Mouse (Mus musculus) cerebellum, postnatal 4 days (tissue): ENCODE measurements around the gene Dagla.

Experiments used
- DNase-seq, 2 experiments: peaks; one replicate each; pipeline ENCODE4 v3.0.0; 2022; ENCODE audit warnings: low spot score in 2 of 2, mixed read lengths in 1 of 2

Dagla gene

DNA sequence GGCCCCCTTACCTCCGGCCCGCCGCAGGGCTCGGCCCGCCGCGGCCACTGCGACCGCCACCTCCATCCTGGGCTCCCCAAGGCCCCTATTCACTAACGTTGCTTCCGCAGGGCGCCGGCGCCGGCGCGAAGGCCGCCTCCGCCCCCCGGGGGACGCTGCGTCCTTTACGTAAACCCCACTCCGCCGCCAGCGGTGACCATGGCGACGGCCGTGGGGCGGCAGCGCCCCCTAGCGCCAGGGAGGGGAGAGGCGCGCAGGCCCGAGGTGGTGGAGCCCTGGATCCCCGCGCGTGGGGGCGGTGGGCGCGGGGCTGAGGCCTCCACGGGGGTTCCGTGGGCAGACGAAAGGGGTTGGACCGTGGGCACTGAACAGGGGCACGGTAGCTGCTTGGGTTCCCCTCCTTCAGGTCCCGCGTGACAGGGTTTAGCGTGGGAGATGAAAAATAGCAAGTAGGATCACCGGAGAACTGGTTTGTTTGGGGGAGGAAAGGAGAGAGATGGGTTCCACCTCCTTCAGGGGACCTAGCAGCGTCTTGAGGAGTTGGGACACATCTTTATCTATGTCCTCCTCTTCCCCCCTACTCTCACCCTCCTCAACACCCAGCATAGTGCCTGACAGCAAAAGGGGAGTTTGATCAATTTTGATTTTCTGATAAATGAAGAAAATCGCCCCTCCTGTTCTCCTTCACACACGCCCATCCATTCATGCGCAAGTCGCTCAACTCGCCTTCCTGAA, at the start of gene Dagla:
TSS of gene Dagla (minus strand) at position 68 of the 735 bp plus-strand sequence.
- peak; percentile 80 to 89 for DNase-seq

DNA sequence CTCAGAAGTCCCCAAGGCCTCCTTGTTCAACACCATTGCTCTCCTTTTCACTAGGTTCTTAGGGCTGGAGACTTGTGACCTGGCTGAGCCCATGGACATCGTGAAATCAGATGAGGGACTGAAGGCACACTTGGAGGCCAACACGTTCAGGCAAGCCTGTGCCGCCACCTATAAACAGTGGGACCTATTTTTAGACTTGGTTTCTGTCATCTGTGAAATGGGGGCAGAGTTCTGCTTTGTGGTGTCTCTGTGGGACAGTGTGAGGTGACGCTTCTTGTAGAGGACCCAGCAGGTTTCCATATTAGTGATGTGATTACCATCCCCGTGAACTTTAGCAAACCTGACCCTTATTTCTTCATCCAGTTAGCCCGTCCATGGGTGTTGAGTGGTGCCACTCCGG, 47.5 kb upstream of the Dagla start:
- no peak for DNase-seq

DNA sequence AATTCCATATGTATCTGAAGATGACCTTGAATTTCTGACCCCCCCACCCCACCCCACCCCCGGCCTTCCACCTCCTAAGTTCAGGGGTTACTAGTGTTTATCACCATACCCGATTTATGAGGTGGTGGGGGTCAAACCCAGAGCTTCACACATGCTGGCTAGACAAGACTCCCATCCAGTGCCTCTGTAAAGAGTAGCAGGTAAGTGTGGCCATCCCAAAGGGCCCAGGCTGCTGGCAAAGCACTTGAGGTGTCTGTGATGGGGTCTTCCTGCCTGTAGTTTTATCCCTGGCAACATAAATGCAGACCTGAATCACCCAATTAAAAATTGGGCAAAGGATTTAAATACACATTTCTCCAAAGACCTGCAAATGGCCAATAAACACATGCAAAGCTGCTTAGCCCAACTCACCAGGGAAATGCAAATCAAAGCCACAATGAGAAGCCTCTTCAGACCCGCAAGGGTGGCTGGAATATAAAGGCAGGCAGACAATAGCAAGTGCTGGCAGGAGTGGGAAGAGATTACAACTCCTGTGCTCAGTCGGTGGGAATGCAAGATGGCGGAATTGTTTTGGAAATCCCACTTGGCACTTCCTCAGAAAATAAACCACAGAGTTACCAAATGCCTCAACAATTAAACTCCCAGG, 43.1 kb upstream of the Dagla start:
- DNase-seq = no peak

DNA sequence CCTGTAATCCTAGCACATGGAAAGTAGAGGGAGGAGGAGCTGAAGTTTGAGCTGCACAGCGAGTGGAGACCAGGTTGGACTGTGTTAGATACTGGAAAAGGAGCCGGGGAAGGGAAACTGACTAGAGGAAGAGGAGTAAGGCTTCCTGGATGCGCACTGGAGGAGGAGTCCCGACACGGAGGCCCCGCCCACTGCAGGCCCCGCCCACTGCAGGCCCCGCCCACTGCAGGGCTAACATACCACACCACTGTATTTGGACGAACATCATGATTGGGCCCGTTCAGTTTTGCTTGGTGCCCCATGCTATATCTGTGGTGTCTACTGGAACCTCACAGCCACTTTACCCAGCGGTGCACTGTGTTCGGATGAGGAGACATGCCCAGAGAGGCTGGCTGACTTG, 41.0 kb upstream of the Dagla start:
- no peak for DNase-seq

GRCm38 (mm10) chr19:10343866-10344265, 39.2 kb upstream of the Dagla start:
- DNase-seq = no peak

GRCm38 (mm10) chr19:10341817-10342439, 37.3 kb upstream of the Dagla start:
- peak; percentile 64 to 73 for DNase-seq

GRCm38 (mm10) chr19:10341152-10341551, 36.5 kb upstream of the Dagla start:
- DNase-seq = peak; percentile 54 to 77

DNA sequence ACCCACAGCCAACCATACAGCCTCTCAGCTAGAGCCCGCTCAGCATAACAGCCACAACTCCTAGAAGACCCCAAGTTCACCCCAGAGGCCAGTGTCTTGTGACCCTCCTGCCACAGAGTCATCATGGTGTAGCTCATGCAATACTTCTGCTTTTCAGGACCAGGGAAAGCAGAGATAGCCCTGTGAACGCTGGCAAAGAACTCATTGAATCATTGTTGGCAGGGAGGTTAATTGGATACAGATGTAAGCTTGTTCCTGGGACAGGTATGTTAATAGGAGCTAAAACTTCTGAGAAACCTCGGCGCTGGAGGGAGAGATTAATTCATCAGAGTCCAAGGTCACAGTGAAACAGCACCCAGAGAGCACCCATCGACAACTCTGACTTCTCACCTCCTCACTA, 36.0 kb upstream of the Dagla start:
- DNase-seq = no peak

GRCm38 (mm10) chr19:10339271-10339670, 34.6 kb upstream of the Dagla start:
- no peak for DNase-seq

GRCm38 (mm10) chr19:10338724-10339123, 34.0 kb upstream of the Dagla start:
- DNase-seq = no peak

DNA sequence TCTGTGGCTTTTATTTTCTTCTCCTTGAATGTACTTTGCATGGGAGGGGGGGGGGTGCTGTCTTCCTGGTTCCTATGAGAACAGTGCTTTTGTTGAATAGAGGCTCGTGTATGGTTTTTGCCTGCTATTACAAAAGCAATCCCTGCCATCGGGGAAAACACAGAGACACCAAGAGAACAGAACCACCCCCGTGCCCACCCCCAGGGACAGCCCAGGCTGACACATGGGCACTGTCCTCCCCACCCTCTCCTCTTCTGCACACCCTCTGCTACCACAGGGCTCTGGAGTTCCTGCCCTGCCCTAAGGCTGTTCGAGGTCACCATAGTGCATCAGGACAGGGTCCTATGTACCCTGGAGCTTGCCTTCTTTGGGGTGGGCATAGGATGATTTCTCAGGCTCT, 29.8 kb upstream of the Dagla start:
- no peak for DNase-seq

GRCm38 (mm10) chr19:10333545-10334252, 29.0 kb upstream of the Dagla start:
- DNase-seq = peak; percentile 60 to 82

DNA sequence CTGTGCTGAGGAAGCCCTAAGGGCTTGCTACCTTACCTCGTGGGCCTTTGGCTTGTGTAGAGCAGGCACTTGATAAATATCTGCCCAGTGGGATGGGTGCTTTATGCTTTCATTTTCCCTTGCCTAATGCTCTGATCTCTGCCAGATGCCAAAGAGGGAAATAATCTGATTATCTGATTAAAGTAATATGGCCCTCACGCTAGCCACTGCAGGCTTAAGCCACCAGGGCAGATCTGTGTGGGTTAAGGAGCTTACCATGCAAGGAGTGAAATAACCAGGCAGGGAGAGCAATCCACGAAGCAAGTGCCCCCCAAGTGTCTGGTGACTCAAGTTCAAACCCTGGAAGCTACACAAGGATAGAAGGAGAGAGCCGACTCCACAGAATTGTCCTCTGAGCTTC, 27.0 kb upstream of the Dagla start:
- no peak for DNase-seq

DNA sequence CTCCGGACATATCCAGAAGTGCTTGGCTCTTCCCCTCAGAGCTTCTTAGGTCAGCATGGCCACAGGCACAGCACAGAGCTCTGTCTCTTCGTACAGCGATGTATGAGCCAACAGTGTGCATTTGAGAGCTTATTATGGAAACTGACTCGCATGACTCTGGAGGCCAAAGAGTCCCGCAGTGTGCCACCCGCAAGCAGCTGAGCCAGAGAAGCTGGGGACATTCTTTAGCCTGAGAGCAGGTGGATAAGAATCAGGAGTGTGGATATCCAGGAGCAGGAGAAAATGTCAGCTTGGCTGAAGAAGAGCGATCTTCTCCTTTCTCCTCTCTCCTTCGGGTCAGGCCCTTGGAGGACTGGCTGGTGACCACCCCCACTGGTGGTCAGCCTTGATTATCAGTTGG, 24.4 kb upstream of the Dagla start:
- no peak for DNase-seq

- DNase-seq = no peak
Observed at GRCm38 (mm10) chr19:10326609-10327008, 21.9 kb upstream of the Dagla start.

DNA sequence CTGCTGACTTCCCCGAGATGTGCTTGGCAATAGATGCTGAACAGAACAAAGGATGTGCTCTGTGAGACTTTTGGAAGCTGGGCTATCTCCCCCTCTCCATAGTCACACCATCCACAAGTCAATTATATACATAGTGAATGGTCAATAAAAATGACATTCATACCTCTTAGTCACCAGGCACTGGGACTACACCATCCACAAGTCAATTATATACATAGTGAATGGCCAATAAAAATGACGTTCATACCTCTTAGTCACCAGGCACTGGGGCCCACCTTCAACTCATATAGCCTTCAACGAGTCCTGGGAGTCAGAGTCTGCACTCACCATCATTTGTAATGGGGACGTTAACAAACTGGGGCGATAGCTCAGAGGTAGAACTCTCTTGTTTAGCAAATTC, 19.2 kb upstream of the Dagla start:
- no peak for DNase-seq

- DNase-seq = no peak
Observed at GRCm38 (mm10) chr19:10323362-10323837, 18.7 kb upstream of the Dagla start.

DNA sequence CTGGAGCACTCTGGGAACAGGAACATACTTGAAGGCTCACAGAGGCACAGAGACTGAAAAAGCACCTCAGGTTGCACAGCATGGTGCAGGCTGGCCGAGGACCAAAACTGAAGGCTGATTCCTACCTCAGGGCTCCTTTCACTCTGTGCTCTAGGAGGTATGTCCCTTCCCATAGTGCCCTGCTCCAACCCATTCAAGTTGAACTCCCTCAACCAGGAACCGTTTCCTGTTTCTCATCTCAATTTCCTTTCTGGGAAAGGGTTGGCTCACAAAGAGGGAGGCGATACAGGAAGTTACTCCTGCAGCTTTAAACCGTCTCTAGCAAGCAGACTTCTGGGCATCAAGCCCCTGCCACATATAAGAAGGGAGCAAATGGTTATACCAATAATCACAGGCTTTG, 13.1 kb upstream of the Dagla start:
- no peak for DNase-seq

GRCm38 (mm10) chr19:10317358-10317757, 12.7 kb upstream of the Dagla start:
- no peak for DNase-seq

DNA sequence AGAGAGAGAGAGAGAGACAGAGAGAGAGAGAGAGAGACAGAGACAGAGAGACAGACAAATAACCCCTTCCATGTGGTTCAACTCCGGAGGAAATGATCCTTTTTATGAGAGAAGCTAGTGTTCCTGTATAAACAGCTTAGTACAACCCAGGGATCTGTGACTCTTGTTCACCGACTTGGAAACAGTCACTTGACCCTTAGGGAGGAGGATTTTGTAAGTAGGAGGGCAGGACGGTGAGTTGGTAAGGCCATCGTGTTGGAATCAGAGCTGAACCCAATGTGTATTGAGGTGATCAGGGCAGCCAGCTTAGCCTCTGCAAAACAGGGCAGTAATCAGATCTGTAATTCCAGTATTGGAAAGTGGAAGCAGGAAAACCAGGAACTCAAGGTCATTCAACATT, 12.3 kb upstream of the Dagla start:
- no peak for DNase-seq

- DNase-seq = no peak
Observed at GRCm38 (mm10) chr19:10312072-10312471, 7.4 kb upstream of the Dagla start.

- no peak for DNase-seq
Observed at GRCm38 (mm10) chr19:10308990-10309389, 4.3 kb upstream of the Dagla start.
